Mouse (Mus musculus): ENCODE measurements around the gene Mthfd2l. TPM values are rescaled to one million over a fixed set of nuclear protein-coding genes. Genes with fewer than 3 reads are reported as not detected.

Mthfd2l gene
- total and polyA plus RNA-seq, 2 experiments from 2014 or later, result 58.8 to 84.7 TPM

DNA sequence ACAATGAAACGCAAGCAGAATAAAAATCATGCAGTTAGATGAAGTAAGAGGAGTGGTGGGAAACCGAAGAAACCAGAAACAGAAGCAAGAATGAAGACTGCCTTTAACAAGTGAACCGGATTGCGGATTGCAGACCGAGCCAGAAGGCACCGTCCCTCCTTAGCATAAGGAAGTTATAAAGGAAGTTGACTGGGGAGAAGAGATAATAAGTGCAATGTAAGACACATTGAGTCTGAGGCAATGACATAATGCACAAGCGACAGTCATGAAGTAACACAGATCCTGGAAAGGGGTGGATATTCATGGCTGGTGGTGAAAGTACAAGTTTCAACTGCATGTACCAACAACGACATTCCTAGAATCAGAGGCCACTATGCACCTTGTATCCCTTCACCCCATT lies 92.2 kb downstream of the Mthfd2l start:
- Histone ChIP-seq H3K4me3 (ENCODE audit: low read length) (no peak overlapping the region), H3K27ac (no peak overlapping the region), H3K9me3 (ENCODE audit: low read length) (no peaks in the 10 kb centered on the region), H3K4me2 (ENCODE audit: low read depth, low read length) (no peak overlapping the region), H3K36me3 (ENCODE audit: insufficient read depth, low read length) (no peaks in the 10 kb centered on the region), H3K27me3 (ENCODE audit: insufficient read depth, low read length) (no peaks in the 10 kb centered on the region), H3K9ac (replicated peaks; ENCODE audit: low read length) (no peak overlapping the region), H3K4me1 (ENCODE audit: insufficient read depth, low read length) (no peaks in the 10 kb centered on the region)
- DNase-seq (ENCODE audit: low spot score) (no peak), ATAC-seq (no peak)
- 89% methylated on average over 8 of the region's 8 CpGs for WGBS
- no peak for TF ChIP-seq CTCF (IDR thresholded peaks at IDR 0.05; ENCODE audit: low read depth)

DNA sequence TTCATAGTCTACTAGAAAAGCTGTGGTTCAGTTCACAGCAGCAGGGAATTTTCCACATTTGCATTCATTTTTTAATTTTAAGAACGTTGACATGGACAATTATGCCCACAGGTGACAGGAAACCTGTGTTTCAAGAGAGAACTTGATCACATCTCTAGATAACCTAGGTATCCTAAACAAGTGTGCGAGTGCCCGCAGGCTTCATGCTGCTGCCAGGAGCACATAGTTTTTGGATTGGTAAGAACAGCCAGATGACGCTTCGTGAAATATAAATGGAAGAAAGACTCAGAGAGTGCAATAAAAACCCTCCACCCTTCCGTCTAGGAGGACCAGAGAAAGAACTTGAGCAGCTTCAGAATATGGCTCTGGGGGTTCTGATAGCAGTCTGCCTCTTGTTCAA lies 96.2 kb downstream of the Mthfd2l start, which contains the start of gene Epgn:
Epgn (plus strand) TSS at position 301 of the 400 bp plus-strand sequence.
- WGBS, result 81% methylated on average over 6 of the region's 6 CpGs
- no peaks in the 10 kb centered on the region for H3K36me3 ChIP-seq (ENCODE audit: insufficient read depth, low read length)

GRCm38 (mm10) chr5:91027840-91028239 lies 96.9 kb downstream of the Mthfd2l start:
- H3K36me3 ChIP-seq (ENCODE audit: insufficient read depth, low read length), result no peaks in the 10 kb centered on the region
- H3K4me3 ChIP-seq (ENCODE audit: low read length), result no peak overlapping the region
- no peak overlapping the region for H3K27ac ChIP-seq
- 77% methylated on average over 1 of the region's 1 CpGs for WGBS
- no peak overlapping the region for H3K4me2 ChIP-seq (ENCODE audit: low read depth, low read length)
- no peak for DNase-seq (ENCODE audit: low spot score)
- no peaks in the 10 kb centered on the region for H3K4me1 ChIP-seq (ENCODE audit: insufficient read depth, low read length)
- no peak for TF ChIP-seq CTCF (IDR thresholded peaks at IDR 0.05; ENCODE audit: low read depth)
- no peak overlapping the region for H3K9ac ChIP-seq (replicated peaks; ENCODE audit: low read length)
- ATAC-seq, result no peak
- no peaks in the 10 kb centered on the region for H3K9me3 ChIP-seq (ENCODE audit: low read length)
- no peaks in the 10 kb centered on the region for H3K27me3 ChIP-seq (ENCODE audit: insufficient read depth, low read length)

More for the DNA sequence above, 96.2 kb downstream of the Mthfd2l start, which contains the start of gene Epgn:
- no peak within 1 kb of the TSS for H3K27ac ChIP-seq
- H3K27me3 ChIP-seq (ENCODE audit: insufficient read depth, low read length), result no peaks in the 10 kb centered on the region
- TF ChIP-seq CTCF (IDR thresholded peaks at IDR 0.05; ENCODE audit: low read depth), result no peak
- no peak within 1 kb of the TSS for H3K9ac ChIP-seq (replicated peaks; ENCODE audit: low read length)
- no peak within 1 kb of the TSS for H3K4me3 ChIP-seq (ENCODE audit: low read length)
- ATAC-seq, result no peak
- no peaks in the 10 kb centered on the region for H3K9me3 ChIP-seq (ENCODE audit: low read length)
- no peaks in the 10 kb centered on the region for H3K4me1 ChIP-seq (ENCODE audit: insufficient read depth, low read length)
- DNase-seq (ENCODE audit: low spot score), result no peak
- no peak within 1 kb of the TSS for H3K4me2 ChIP-seq (ENCODE audit: low read depth, low read length)

DNA sequence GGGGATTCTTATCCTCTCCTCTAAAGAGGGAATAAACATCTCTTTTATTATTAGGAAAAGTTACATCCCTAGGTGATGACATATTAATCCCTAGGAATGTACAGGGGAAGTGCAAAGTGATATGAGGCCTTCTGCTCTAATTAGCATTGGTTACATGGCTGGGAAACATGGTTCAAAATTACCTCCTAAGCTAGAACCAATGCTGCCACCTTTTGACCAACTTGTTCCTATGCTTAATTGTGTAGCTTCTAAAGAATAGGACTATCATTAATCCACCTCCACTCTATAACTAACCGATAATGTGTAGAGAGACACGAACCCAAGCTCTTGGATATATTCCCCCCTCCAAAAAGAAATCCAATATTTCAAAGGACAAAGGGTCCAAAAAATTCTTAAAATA lies 99.7 kb downstream of the Mthfd2l start:
- H3K4me2 ChIP-seq (ENCODE audit: low read depth, low read length), result no peak overlapping the region

DNA sequence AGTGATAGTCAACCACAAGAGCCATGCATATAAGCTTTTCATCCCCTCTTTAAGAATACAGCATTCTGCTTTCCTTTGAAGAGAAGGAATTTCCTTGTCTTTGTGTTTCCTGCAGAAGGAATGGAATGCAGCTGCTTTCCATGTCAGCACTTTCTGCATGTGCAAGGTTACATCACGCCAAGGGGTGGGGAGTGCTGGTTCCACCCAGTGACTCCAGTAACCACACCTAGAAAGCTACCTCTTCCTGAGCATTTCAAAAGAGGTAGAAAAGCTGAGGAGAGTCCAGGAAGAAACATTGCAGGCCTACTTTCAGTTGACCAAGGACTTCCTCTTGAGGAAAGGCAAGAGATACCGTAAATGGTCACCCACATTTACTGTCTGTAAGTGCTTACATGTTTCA lies 104.4 kb downstream of the Mthfd2l start:
- Histone ChIP-seq H3K4me1 (ENCODE audit: insufficient read depth, low read length) (no peaks in the 10 kb centered on the region), H3K36me3 (ENCODE audit: insufficient read depth, low read length) (no peaks in the 10 kb centered on the region), H3K9ac (replicated peaks; ENCODE audit: low read length) (no peak overlapping the region), H3K4me2 (ENCODE audit: low read depth, low read length) (no peak overlapping the region), H3K27me3 (ENCODE audit: insufficient read depth, low read length) (no peaks in the 10 kb centered on the region), H3K4me3 (ENCODE audit: low read length) (no peak overlapping the region), H3K27ac (no peak overlapping the region), H3K9me3 (ENCODE audit: low read length) (no peaks in the 10 kb centered on the region)
- ATAC-seq, result no peak
- 83% methylated on average over 2 of the region's 2 CpGs for WGBS
- no peak for TF ChIP-seq CTCF (IDR thresholded peaks at IDR 0.05; ENCODE audit: low read depth)
- DNase-seq (ENCODE audit: low spot score), result no peak

More for the DNA sequence above, 99.7 kb downstream of the Mthfd2l start:
- no peak overlapping the region for H3K27ac ChIP-seq
- no peaks in the 10 kb centered on the region for H3K4me1 ChIP-seq (ENCODE audit: insufficient read depth, low read length)
- H3K9me3 ChIP-seq (ENCODE audit: low read length), result no peaks in the 10 kb centered on the region
- DNase-seq (ENCODE audit: low spot score), result no peak
- H3K36me3 ChIP-seq (ENCODE audit: insufficient read depth, low read length), result no peaks in the 10 kb centered on the region
- H3K27me3 ChIP-seq (ENCODE audit: insufficient read depth, low read length), result no peaks in the 10 kb centered on the region
- TF ChIP-seq CTCF (IDR thresholded peaks at IDR 0.05; ENCODE audit: low read depth), result no peak
- H3K9ac ChIP-seq (replicated peaks; ENCODE audit: low read length), result no peak overlapping the region
- 95% methylated on average over 2 of the region's 2 CpGs for WGBS
- no peak for ATAC-seq
- no peak overlapping the region for H3K4me3 ChIP-seq (ENCODE audit: low read length)

DNA sequence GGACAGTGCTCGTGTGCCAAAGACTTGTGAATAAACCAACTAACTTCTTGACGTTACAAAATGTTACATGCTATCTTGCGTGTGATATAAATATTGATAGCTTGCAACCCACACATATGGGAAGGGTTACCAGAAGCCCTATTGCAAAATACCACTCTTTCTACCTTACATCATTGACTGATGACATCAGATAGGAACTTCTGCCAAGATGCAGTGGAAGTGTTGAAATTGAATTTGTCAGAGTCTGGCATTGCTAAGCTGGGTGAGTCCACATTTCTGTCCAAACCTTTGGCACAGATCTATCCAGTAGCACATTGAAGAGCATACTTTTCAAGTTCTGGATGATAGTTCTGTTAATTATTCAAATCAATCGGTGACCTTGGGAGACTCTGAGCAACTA lies 105.7 kb downstream of the Mthfd2l start:
- no peaks in the 10 kb centered on the region for H3K36me3 ChIP-seq (ENCODE audit: insufficient read depth, low read length)
- no peak overlapping the region for H3K4me3 ChIP-seq (ENCODE audit: low read length)
- no peak for TF ChIP-seq CTCF (IDR thresholded peaks at IDR 0.05; ENCODE audit: low read depth)
- no peaks in the 10 kb centered on the region for H3K27me3 ChIP-seq (ENCODE audit: insufficient read depth, low read length)
- no peaks in the 10 kb centered on the region for H3K4me1 ChIP-seq (ENCODE audit: insufficient read depth, low read length)
- DNase-seq (ENCODE audit: low spot score) (no peak), ATAC-seq (no peak)
- H3K27ac ChIP-seq, result no peak overlapping the region
- no peak overlapping the region for H3K9ac ChIP-seq (replicated peaks; ENCODE audit: low read length)
- no peaks in the 10 kb centered on the region for H3K9me3 ChIP-seq (ENCODE audit: low read length)
- 92% methylated on average over 4 of the region's 4 CpGs for WGBS
- H3K4me2 ChIP-seq (ENCODE audit: low read depth, low read length), result no peak overlapping the region

DNA sequence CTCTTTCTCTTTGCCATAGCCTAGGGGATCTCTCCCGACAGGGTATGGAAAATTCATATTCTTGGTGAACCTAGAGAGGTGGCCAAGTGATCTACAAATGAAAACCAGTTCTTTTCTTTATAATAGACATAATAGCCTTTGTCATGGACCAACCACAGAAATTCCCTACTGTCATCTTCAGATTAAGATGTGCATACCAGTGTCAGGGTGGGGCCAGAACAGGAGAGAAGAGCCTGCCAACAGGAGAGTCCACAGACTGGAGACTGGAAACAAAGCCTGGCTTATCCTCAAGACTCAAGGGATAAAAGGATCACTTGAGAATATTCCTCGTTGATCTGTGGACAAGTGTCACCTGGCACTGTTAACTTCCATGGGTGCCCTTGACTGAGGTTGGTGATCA lies 106.8 kb downstream of the Mthfd2l start:
- no peaks in the 10 kb centered on the region for H3K36me3 ChIP-seq (ENCODE audit: insufficient read depth, low read length)
- H3K9ac ChIP-seq (replicated peaks; ENCODE audit: low read length), result no peak overlapping the region
- H3K4me3 ChIP-seq (ENCODE audit: low read length), result no peak overlapping the region
- 68% methylated on average over 2 of the region's 2 CpGs for WGBS
- H3K9me3 ChIP-seq (ENCODE audit: low read length), result no peaks in the 10 kb centered on the region
- H3K4me1 ChIP-seq (ENCODE audit: insufficient read depth, low read length), result no peaks in the 10 kb centered on the region
- DNase-seq (ENCODE audit: low spot score) (no peak), ATAC-seq (no peak)
- no peak overlapping the region for H3K27ac ChIP-seq
- H3K27me3 ChIP-seq (ENCODE audit: insufficient read depth, low read length), result no peaks in the 10 kb centered on the region
- H3K4me2 ChIP-seq (ENCODE audit: low read depth, low read length), result no peak overlapping the region
- TF ChIP-seq CTCF (IDR thresholded peaks at IDR 0.05; ENCODE audit: low read depth), result no peak

All from hindbrain, postnatal 0 days (tissue).